Mouse (Mus musculus): ENCODE data around the gene Dnajc7. TPM values are rescaled to one million over a fixed set of nuclear protein-coding genes. Genes with fewer than 3 reads are reported as not detected.
"Not testable (repeated sequence)": the region's sequence is repeated elsewhere in the genome, so short reads cannot be mapped to it uniquely, and the experiment has no call there.

Dnajc7 gene
- polyA plus RNA-seq, 1 experiment from 2014 or later, result 289 TPM

- no peaks in the 10 kb centered on the region for H3K9me3 ChIP-seq (replicated peaks; ENCODE audit: control insufficient read depth, low read length, poor library complexity, severe bottlenecking)
These were observed 78.4 kb downstream of the Dnajc7 start for GRCm38 (mm10) chr11:100541577-100541976.

GRCm38 (mm10) chr11:100540966-100541365, 79.0 kb downstream of the Dnajc7 start:
- no peaks in the 10 kb centered on the region for H3K36me3 ChIP-seq (ENCODE audit: control insufficient read depth, insufficient read depth, low read length)
- no peaks in the 10 kb centered on the region for H3K9me3 ChIP-seq (replicated peaks; ENCODE audit: control insufficient read depth, low read length, poor library complexity, severe bottlenecking)
- no peaks in the 10 kb centered on the region for H3K27me3 ChIP-seq (ENCODE audit: control insufficient read depth, insufficient read depth, low read depth, low read length)
- no peak overlapping the region for H3K4me3 ChIP-seq (ENCODE audit: low read depth, low read length)
- peaks cover 11% of the 10 kb centered on the region for H3K4me1 ChIP-seq (ENCODE audit: control insufficient read depth, insufficient read depth, low read length)
- no peak for ATAC-seq
- no peak overlapping the region for H3K9ac ChIP-seq (ENCODE audit: low read depth, low read length)
- H3K4me2 ChIP-seq (ENCODE audit: low read length), result no peak overlapping the region
- no peak overlapping the region for H3K27ac ChIP-seq (ENCODE audit: low read length)
- 63% methylated on average over 6 of the region's 6 CpGs for WGBS

More at GRCm38 (mm10) chr11:100541577-100541976, 78.4 kb downstream of the Dnajc7 start:
- no peaks in the 10 kb centered on the region for H3K27me3 ChIP-seq (ENCODE audit: control insufficient read depth, insufficient read depth, low read depth, low read length)
- H3K27ac ChIP-seq (ENCODE audit: low read length), result no peak overlapping the region
- no peak overlapping the region for H3K4me3 ChIP-seq (ENCODE audit: low read depth, low read length)
- H3K9ac ChIP-seq (ENCODE audit: low read depth, low read length), result no peak overlapping the region
- H3K4me2 ChIP-seq (ENCODE audit: low read length), result no peak overlapping the region
- H3K4me1 ChIP-seq (ENCODE audit: control insufficient read depth, insufficient read depth, low read length), result peaks cover 13% of the 10 kb centered on the region
- no peaks in the 10 kb centered on the region for H3K36me3 ChIP-seq (ENCODE audit: control insufficient read depth, insufficient read depth, low read length)
- WGBS, result 91% methylated on average over 2 of the region's 2 CpGs
- no peak for ATAC-seq

- no peaks in the 10 kb centered on the region for H3K4me1 ChIP-seq (ENCODE audit: control insufficient read depth, insufficient read depth, low read length)
- H3K9me3 ChIP-seq (replicated peaks; ENCODE audit: control insufficient read depth, low read length, poor library complexity, severe bottlenecking), result no peaks in the 10 kb centered on the region
- H3K4me3 ChIP-seq (ENCODE audit: low read depth, low read length), result no peak overlapping the region
- ATAC-seq, result no peak
- no peak overlapping the region for H3K4me2 ChIP-seq (ENCODE audit: low read length)
- H3K27me3 ChIP-seq (ENCODE audit: control insufficient read depth, insufficient read depth, low read depth, low read length), result no peaks in the 10 kb centered on the region
- H3K9ac ChIP-seq (ENCODE audit: low read depth, low read length), result no peak overlapping the region
- no peak overlapping the region for H3K27ac ChIP-seq (ENCODE audit: low read length)
- no peaks in the 10 kb centered on the region for H3K36me3 ChIP-seq (ENCODE audit: control insufficient read depth, insufficient read depth, low read length)
These were observed 83.5 kb downstream of the Dnajc7 start for GRCm38 (mm10) chr11:100536466-100536865.

GRCm38 (mm10) chr11:100535996-100536395, 84.0 kb downstream of the Dnajc7 start:
- 93% methylated on average over 1 of the region's 1 CpGs for WGBS
- H3K9ac ChIP-seq (ENCODE audit: low read depth, low read length), result no peak overlapping the region

GRCm38 (mm10) chr11:100534821-100535220, 85.1 kb downstream of the Dnajc7 start:
- not testable (repeated sequence) for H3K4me1 ChIP-seq (ENCODE audit: control insufficient read depth, insufficient read depth, low read length); H3K9ac ChIP-seq (ENCODE audit: low read depth, low read length); H3K36me3 ChIP-seq (ENCODE audit: control insufficient read depth, insufficient read depth, low read length); H3K27me3 ChIP-seq (ENCODE audit: control insufficient read depth, insufficient read depth, low read depth, low read length); H3K9me3 ChIP-seq (replicated peaks; ENCODE audit: control insufficient read depth, low read length, poor library complexity, severe bottlenecking); ATAC-seq; H3K27ac ChIP-seq (ENCODE audit: low read length); H3K4me2 ChIP-seq (ENCODE audit: low read length); H3K4me3 ChIP-seq (ENCODE audit: low read depth, low read length)
- WGBS, result 83% methylated on average over 6 of the region's 6 CpGs

More at GRCm38 (mm10) chr11:100535996-100536395, 84.0 kb downstream of the Dnajc7 start:
- Histone ChIP-seq H3K4me1 (ENCODE audit: control insufficient read depth, insufficient read depth, low read length) (no peaks in the 10 kb centered on the region), H3K36me3 (ENCODE audit: control insufficient read depth, insufficient read depth, low read length) (no peaks in the 10 kb centered on the region), H3K4me2 (ENCODE audit: low read length) (no peak overlapping the region), H3K27ac (ENCODE audit: low read length) (no peak overlapping the region), H3K27me3 (ENCODE audit: control insufficient read depth, insufficient read depth, low read depth, low read length) (no peaks in the 10 kb centered on the region), H3K9me3 (replicated peaks; ENCODE audit: control insufficient read depth, low read length, poor library complexity, severe bottlenecking) (no peaks in the 10 kb centered on the region), H3K4me3 (ENCODE audit: low read depth, low read length) (no peak overlapping the region)
- ATAC-seq, result no peak

- H3K9me3 ChIP-seq (replicated peaks; ENCODE audit: control insufficient read depth, low read length, poor library complexity, severe bottlenecking); H3K4me3 ChIP-seq (ENCODE audit: low read depth, low read length); H3K4me2 ChIP-seq (ENCODE audit: low read length); H3K9ac ChIP-seq (ENCODE audit: low read depth, low read length); H3K4me1 ChIP-seq (ENCODE audit: control insufficient read depth, insufficient read depth, low read length); H3K27me3 ChIP-seq (ENCODE audit: control insufficient read depth, insufficient read depth, low read depth, low read length); ATAC-seq; H3K27ac ChIP-seq (ENCODE audit: low read length); H3K36me3 ChIP-seq (ENCODE audit: control insufficient read depth, insufficient read depth, low read length): not testable (repeated sequence)
- 67% methylated on average over 2 of the region's 2 CpGs for WGBS
These were observed 85.6 kb downstream of the Dnajc7 start for GRCm38 (mm10) chr11:100534411-100534810.

GRCm38 (mm10) chr11:100533871-100534270, 86.1 kb downstream of the Dnajc7 start:
- H3K4me1 ChIP-seq (ENCODE audit: control insufficient read depth, insufficient read depth, low read length), result no peaks in the 10 kb centered on the region

More at GRCm38 (mm10) chr11:100533871-100534270, 86.1 kb downstream of the Dnajc7 start:
- 19% methylated on average over 6 of the region's 6 CpGs for WGBS
- no peak overlapping the region for H3K4me3 ChIP-seq (ENCODE audit: low read depth, low read length)
- no peak overlapping the region for H3K4me2 ChIP-seq (ENCODE audit: low read length)
- no peaks in the 10 kb centered on the region for H3K36me3 ChIP-seq (ENCODE audit: control insufficient read depth, insufficient read depth, low read length)
- H3K27ac ChIP-seq (ENCODE audit: low read length), result no peak overlapping the region
- ATAC-seq, result no peak
- H3K9ac ChIP-seq (ENCODE audit: low read depth, low read length), result no peak overlapping the region
- no peaks in the 10 kb centered on the region for H3K9me3 ChIP-seq (replicated peaks; ENCODE audit: control insufficient read depth, low read length, poor library complexity, severe bottlenecking)
- no peaks in the 10 kb centered on the region for H3K27me3 ChIP-seq (ENCODE audit: control insufficient read depth, insufficient read depth, low read depth, low read length)

Other genes starting within 250 kb of the Dnajc7 start
- gene Jup, start 222.4 kb downstream of the Dnajc7 start, polyA plus RNA-seq (2015; fragmentation: Nextera tagmentation; extraction: Ambion mirVana), result 99.7 and 109 TPM in 2 replicates
- gene P3h4, start 205.3 kb downstream of the Dnajc7 start, polyA plus RNA-seq (2015; fragmentation: Nextera tagmentation; extraction: Ambion mirVana), result 20.7 and 20.8 TPM in 2 replicates
- gene Fkbp10, start 204.5 kb downstream of the Dnajc7 start, polyA plus RNA-seq (2015; fragmentation: Nextera tagmentation; extraction: Ambion mirVana), result 19.3 and 19.6 TPM in 2 replicates
- gene Nt5c3b, start 178.4 kb downstream of the Dnajc7 start, polyA plus RNA-seq (2015; fragmentation: Nextera tagmentation; extraction: Ambion mirVana), result 109 and 122 TPM in 2 replicates
- gene Klhl10, start 178.3 kb downstream of the Dnajc7 start, polyA plus RNA-seq (2015; fragmentation: Nextera tagmentation; extraction: Ambion mirVana), result 0.70 and 0.73 TPM in 2 replicates
- gene Klhl11, start 147.4 kb downstream of the Dnajc7 start, polyA plus RNA-seq (2015; fragmentation: Nextera tagmentation; extraction: Ambion mirVana), result 10.3 and 11.0 TPM in 2 replicates
- gene Acly, start 92.2 kb downstream of the Dnajc7 start, polyA plus RNA-seq (2015; fragmentation: Nextera tagmentation; extraction: Ambion mirVana), result 218 and 229 TPM in 2 replicates
- 2.9 and 3.5 TPM in 2 replicates for gene Ttc25, start 74.6 kb downstream of the Dnajc7 start, polyA plus RNA-seq (2015; fragmentation: Nextera tagmentation; extraction: Ambion mirVana)
- 46.5 and 57.8 TPM in 2 replicates for gene Cnp, start 45.3 kb downstream of the Dnajc7 start, polyA plus RNA-seq (2015; fragmentation: Nextera tagmentation; extraction: Ambion mirVana)
- 97.7 TPM in 2 replicates for gene Nkiras2, start 924 bp downstream of the Dnajc7 start, polyA plus RNA-seq (2015; fragmentation: Nextera tagmentation; extraction: Ambion mirVana)
- 0.41 and 0.92 TPM in 2 replicates for gene Zfp385c, start 72.3 kb upstream of the Dnajc7 start, polyA plus RNA-seq (2015; fragmentation: Nextera tagmentation; extraction: Ambion mirVana)
- gene Dhx58, start 84.1 kb upstream of the Dnajc7 start, polyA plus RNA-seq (2015; fragmentation: Nextera tagmentation; extraction: Ambion mirVana), result 2.8 and 2.9 TPM in 2 replicates
- gene Kat2a, start 92.3 kb upstream of the Dnajc7 start, polyA plus RNA-seq (2015; fragmentation: Nextera tagmentation; extraction: Ambion mirVana), result 64.9 and 65.9 TPM in 2 replicates
- 0.34 TPM in 1 of 2 replicates, not detected in the other for gene Hspb9, start 93.7 kb upstream of the Dnajc7 start, polyA plus RNA-seq (2015; fragmentation: Nextera tagmentation; extraction: Ambion mirVana)
- 41.1 and 43.3 TPM in 2 replicates for gene Rab5c, start 118.0 kb upstream of the Dnajc7 start, polyA plus RNA-seq (2015; fragmentation: Nextera tagmentation; extraction: Ambion mirVana)
- gene Kcnh4, start 139.8 kb upstream of the Dnajc7 start, polyA plus RNA-seq (2015; fragmentation: Nextera tagmentation; extraction: Ambion mirVana), result 11.4 and 12.3 TPM in 2 replicates
- 2.5 and 4.6 TPM in 2 replicates for gene Hcrt, start 142.8 kb upstream of the Dnajc7 start, polyA plus RNA-seq (2015; fragmentation: Nextera tagmentation; extraction: Ambion mirVana)
- gene Ghdc, start 150.8 kb upstream of the Dnajc7 start, polyA plus RNA-seq (2015; fragmentation: Nextera tagmentation; extraction: Ambion mirVana), result 6.8 and 7.5 TPM in 2 replicates
- gene Stat5b, start 230.6 kb upstream of the Dnajc7 start, polyA plus RNA-seq (2015; fragmentation: Nextera tagmentation; extraction: Ambion mirVana), result 17.5 and 22.9 TPM in 2 replicates
- gene Stat5a, start 239.2 kb upstream of the Dnajc7 start, polyA plus RNA-seq (2015; fragmentation: Nextera tagmentation; extraction: Ambion mirVana), result 2.1 and 3.2 TPM in 2 replicates